Mouse (Mus musculus) kidney, adult 8-10 months (tissue): ENCODE data around the gene Hivep2.

Experiments
- DNase-seq, 2 experiments: peaks; one replicate each; pipeline ENCODE4 v3.0.0; 2022

Hivep2 gene

GRCm38 (mm10) chr10:14168869-14169566 is 203.1 kb downstream of the Hivep2 start:
- peak in 1 of 2 experiments; percentile 13 for DNase-seq

DNA sequence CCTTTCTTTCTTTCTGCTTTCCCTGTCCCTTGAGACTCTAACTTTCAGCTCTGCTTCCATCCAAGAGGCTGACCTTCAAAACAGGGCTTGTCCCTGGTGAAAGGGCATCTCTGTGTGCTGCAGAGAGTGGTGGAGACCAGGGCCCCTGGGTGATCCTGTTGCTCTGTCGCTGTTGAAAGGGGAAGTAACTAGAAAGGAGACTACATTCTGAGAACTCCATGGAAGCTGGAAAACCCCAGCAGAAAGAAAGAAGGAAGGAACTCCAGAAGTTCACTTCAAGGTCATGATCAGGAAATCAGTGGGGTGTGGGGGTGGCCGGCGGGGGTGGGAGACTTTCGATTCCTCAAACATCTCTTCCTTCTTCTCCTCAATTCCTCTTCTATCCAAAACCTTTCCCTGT is 208.2 kb downstream of the Hivep2 start:
- DNase-seq, result no peak

DNA sequence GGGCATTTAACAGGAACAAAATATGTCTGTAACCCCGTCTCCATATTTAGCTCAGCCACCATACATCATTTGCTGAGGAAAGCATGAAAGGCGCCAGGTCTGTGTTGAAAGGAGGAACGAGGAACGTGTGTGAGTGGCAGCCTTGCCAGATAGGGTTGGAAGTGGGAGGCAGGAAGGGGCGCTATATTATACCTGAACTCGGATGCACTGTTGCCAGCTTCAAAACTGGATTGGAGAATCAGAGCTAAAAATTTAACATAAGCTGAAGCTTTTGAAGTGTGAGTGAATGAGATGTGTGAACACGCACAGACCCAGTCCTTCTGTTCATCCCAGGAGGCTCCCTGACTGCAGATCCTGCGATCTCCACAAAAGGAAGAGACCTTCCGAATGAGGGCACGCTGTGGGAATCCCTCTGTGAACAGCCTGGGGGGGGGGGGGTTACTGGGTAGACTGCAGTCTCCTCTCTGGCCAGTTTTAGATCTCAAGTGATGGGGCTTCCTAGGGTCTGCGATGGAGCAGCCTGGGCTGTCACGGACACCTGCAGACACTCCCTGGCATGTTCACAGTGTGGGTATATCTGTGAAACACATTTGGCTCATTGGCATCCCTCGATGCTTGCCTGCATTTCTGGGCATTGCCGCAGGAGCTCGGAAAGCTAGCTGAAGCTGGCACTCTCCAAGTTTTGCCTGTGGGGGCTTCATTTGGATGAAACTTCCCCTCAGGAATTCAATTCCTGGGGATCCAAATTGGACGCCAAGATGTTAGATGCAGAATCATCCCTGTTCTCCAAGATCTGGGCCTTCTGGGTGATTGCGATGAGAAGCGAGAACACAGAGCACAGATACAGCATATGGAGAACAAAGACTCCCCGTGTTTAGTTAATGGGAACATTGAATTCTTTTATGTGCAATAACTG is 213.8 kb downstream of the Hivep2 start:
- DNase-seq, result no peak

DNA sequence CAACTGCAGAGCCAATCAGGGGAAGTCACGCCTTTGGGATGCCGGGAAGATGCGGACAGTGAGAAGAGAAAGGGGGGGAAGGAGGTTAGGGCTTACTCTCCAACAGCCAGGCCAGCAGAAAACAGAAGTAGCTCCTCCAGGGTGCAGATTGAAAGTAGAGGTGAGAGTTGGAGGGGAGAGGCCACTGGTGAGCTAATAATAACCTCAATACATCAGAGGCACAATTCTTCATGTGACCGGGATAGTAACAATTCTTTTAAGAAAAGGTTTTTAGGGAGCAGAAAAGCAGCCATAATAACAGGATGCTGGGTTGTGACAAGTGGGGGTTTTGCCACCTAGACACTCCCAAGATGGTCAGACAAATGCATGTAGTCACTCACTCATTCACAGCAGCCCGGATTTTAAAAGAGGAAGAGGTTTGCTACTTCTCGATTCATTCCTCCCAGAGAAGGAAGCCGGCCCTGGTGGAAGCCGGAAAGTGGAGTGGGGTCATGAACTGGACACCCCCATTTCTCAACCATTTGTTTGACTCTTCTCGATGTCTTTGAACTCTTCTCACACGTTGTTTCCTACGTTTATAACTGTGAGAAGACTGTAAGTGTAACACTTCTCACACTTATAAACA is 220.6 kb downstream of the Hivep2 start:
- DNase-seq, result no peak

GRCm38 (mm10) chr10:14189050-14189449 is 223.2 kb downstream of the Hivep2 start:
- DNase-seq, result no peak

DNA sequence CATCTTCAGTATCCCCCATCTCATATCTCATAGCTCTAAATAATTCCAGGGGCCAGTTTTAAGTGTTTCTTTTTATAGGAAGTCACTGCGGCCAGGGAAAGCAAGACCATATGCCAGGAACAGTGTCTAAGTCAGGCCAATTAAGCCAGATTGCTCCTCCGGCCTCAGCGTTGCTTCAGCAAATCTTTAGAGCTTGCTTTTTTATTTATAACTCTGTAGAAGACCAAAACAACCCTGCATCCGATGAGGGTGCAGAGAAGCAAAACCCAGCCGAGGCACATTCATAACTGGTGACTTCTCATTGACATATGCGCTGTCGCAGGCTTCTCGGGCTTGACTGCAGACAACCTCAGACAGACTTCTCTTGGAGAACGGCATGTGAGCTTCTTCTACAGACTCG is 225.3 kb downstream of the Hivep2 start:
- no peak for DNase-seq

DNA sequence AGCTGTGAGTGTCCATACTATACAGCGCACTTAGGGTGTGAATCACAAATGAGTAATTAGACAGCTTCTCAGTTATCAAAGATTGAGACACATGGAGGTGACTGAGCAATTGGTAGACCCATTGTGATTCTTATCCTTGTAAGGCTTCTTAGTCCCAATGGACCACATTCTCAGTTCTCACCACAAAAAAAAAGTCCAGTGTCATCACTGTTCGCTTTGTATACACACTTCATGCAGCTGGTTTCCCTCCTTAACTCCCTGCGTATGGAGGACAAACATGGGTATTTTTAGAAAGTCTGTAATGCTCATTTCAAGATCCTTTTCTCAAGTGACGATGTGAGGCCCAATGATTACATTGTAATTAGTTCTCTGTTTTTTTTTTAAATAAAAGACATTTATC is 226.3 kb downstream of the Hivep2 start:
- DNase-seq, result no peak

GRCm38 (mm10) chr10:14193702-14194101 is 227.8 kb downstream of the Hivep2 start:
- DNase-seq, result no peak

DNA sequence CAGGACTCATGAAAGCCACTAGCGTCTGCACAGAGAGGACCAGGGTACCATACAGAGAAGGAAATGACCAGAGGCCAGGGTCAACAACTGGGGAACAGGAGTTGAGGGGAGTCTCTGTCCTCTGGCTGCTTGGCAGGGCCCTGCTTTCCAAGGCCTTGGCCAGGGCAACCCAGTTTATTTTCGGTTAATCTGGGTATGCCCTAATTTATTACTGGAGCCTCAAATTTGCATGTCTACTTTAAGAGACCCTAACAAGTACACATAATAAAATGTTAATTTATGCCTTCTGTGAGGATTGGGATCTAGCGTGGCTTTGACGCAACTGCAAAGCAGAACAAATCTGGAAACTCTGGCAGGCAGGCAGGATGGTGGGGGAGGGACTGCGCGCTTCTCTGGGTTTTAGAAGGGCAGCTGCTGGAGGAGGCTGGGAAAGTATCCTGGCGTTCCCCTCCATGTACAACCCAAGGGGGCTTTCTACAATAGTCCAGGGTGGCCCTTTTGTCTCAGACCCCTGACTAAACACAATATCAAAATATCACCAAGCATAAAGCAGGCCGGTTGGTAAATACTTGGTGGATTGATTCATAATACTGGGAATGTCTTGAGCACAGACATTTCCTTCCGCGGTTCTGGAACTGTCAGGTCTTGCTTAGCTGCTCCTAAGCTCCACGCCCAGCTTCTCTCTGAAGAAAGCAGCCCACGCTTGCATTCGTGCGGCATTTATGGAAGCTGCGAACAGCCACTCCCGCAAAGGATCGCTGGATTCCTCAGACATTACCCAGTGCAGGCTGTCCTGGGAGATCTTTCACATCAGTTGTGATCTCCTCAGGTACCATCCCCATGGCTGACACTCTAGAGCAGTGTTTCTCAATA is 230.1 kb downstream of the Hivep2 start:
- peak in 1 of 2 experiments; percentile 8 for DNase-seq

DNA sequence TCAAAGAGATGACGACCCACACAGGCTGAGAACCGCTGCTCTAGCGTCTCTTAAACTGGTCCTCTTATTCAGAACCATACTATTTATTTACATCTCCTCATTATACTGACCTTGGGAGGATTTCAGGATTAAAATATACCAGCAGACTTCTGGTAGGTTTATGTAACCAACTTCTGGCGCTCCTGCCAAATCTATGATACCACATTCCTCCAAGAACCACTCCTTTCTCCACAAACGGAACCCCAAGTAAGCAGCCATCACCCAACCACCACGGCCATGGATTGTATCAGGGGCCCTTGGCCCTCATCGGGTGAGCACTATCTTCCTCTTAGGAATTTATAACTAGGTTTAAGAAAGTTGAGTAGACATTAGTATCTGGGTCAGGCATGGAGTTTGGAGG is 230.9 kb downstream of the Hivep2 start:
- DNase-seq, result no peak

DNA sequence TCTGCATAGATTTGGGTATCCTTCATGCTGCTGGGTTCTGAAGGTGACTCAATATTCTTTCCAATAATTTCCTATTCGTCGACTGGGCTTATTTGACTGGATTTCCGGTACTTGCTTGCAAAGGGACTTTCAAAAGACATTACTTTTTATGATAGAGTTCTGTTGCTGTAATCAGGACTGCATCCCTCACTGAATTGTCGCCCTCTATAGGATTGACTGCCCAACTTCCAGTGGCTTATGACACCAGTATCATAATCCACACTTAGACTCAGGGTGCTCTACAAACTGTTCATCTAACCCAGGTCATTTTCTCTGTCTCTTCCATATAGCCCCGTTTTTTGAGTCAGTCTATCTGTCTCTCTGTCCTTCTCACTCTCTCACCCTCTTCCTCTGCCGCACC is 231.4 kb downstream of the Hivep2 start:
- DNase-seq, result no peak

DNA sequence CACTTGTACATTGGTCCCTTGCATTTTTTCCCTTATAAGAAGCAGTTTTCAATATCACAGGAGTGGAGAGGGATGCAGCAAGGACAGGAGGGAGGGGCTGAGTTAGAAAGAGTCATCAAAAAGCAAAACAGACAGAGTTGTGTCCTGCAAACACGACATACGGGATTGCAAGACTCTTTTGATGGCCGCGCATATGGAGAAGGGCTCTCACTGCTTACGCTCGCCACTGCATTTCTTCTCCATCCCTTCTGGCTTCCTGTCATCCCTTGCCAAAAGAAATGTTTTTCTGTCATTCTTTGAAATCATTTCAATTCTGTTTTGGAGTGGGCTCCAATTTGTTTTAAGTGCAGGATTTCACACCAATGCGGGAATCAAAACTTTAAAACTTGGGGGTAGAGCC is 233.5 kb downstream of the Hivep2 start:
- DNase-seq, result no peak

DNA sequence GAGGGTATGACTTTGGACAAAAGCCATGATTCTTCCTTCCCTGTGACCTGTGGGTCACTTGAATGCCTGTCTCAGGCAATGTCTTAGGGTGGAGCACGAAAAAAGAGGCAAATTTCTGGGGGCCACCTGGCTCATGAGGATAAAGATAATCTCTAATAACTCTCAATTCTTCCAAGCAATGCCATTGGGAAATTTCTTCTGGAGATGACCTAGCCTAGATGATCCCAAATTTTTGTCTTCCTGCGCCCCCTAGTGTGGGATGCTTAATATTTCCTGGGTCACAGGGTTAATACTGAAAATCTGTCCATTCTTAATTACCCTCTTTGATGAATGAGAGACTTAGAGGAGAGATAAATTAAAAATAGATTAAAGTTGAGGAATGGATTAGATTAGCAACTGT is 234.4 kb downstream of the Hivep2 start:
- peak; percentile 35 to 53 for DNase-seq
